Mouse (Mus musculus) midbrain, embryonic 10.5 days (tissue): ENCODE measurements around the gene Gpr82. TPM values are rescaled to one million over a fixed set of nuclear protein-coding genes. Genes with fewer than 3 reads are reported as not detected.

Experiments used
- DNase-seq: peaks from one replicate; pipeline ENCODE4 v3.0.0-alpha.2; 2017; ENCODE audit warnings: low spot score
- H3K27ac ChIP-seq: fragments of 300-500 bp; sonication (generic); replicated peaks from 2 replicates; pipeline ENCODE4 v1.5.1; 2016; ENCODE audit warnings: mild to moderate bottlenecking
- H3K27me3 ChIP-seq: fragments of 300-500 bp; sonication (generic); 2 replicates; pipeline ENCODE4 v1.6.1; 2016; ENCODE audit warnings: low read depth, mild to moderate bottlenecking; ENCODE audit not compliant: poor library complexity, severe bottlenecking
- H3K36me3 ChIP-seq: fragments of 300-500 bp; sonication (generic); 2 replicates; pipeline ENCODE4 v1.6.1; 2016; ENCODE audit warnings: mild to moderate bottlenecking, moderate library complexity
- H3K4me1 ChIP-seq: fragments of 300-500 bp; sonication (generic); 2 replicates; pipeline ENCODE4 v1.6.1; 2016
- H3K4me3 ChIP-seq: fragments of 300-500 bp; sonication (generic); 2 replicates; pipeline ENCODE4 v1.5.1; 2016; ENCODE audit warnings: mild to moderate bottlenecking, moderate library complexity
- H3K9me3 ChIP-seq: fragments of 300-500 bp; sonication (generic); replicated peaks from 2 replicates; pipeline ENCODE4 v1.6.1; 2016; ENCODE audit warnings: mild to moderate bottlenecking
- WGBS: fragments of 180-500 bp; shearing (Covaris S2); methylation state at CpG from one replicate; pipeline ENCODE4 v1.1.7; 2016; 5-methylcytosine and 5-hydroxymethylcytosine counted together
- microRNA-seq: library from miRNA; unstranded; fragments of <30 nt; microRNA quantifications from one replicate; pipeline ENCODE4, GENCODE M21; 2017
- polyA plus RNA-seq: library from polyadenylated mRNA; unstranded; fragments of >200 nt; fragmentation: Nextera tagmentation; extraction: Ambion mirVana; gene quantifications from 2 replicates; pipeline ENCODE4 v1.2.1, GENCODE M21; 2016

Gpr82 gene
- polyA plus RNA-seq, 1 experiment from 2014 or later, result 0.31 TPM

- no peak overlapping the region for H3K4me3 ChIP-seq
- H3K4me1 ChIP-seq, result no peaks in the 10 kb centered on the region
- no peak overlapping the region for H3K27ac ChIP-seq
- H3K27me3 ChIP-seq, result no peaks in the 10 kb centered on the region
- 60% methylated on average over 2 of the region's 2 CpGs for WGBS
- peaks cover 8% of the 10 kb centered on the region; the same call in 1 of the 2 replicates for H3K36me3 ChIP-seq
- DNase-seq, result peak; percentile 16
- H3K9me3 ChIP-seq, result no peaks in the 10 kb centered on the region
These were observed 49.0 kb downstream of the Gpr82 start for GRCm38 (mm10) chrX:13710174-13710573.

Small RNA genes lying within 50 kb of the gene (microRNA-seq; reads per million reads assigned to microRNA genes)
- not detected for gene Gm25246

Other genes starting within 250 kb of the Gpr82 start
- 0.02 and 0.06 TPM in 2 replicates for gene Nyx, start 195.3 kb upstream of the Gpr82 start, polyA plus RNA-seq
- gene Gpr34, start 29.3 kb upstream of the Gpr82 start, polyA plus RNA-seq, result 0.89 and 1.6 TPM in 2 replicates
- gene Cask, start 190.0 kb downstream of the Gpr82 start, polyA plus RNA-seq, result 12.4 and 15.7 TPM in 2 replicates